Mouse (Mus musculus): ENCODE data around the gene Epo. TPM values are rescaled to one million over a fixed set of nuclear protein-coding genes. Genes with fewer than 3 reads are reported as not detected.

The Epo gene
- polyA plus RNA-seq, 1 experiment from 2014 or later, result not detected

- 0 out of 2 replicates have a peak, but pooled peaks cover 7% of the 10 kb centered on the region for H3K4me1 ChIP-seq
- H3K36me3 ChIP-seq, result no peaks in the 10 kb centered on the region
- H3K4me2 ChIP-seq (replicated peaks), result no peak overlapping the region
- no peak overlapping the region for H3K27ac ChIP-seq (replicated peaks)
- no peak for ATAC-seq (ENCODE audit: insufficient number of reproducible peaks, low FRiP score, low TSS enrichment, low read depth)
- no peak overlapping the region for H3K4me3 ChIP-seq (replicated peaks)
- no peak overlapping the region for H3K9ac ChIP-seq
- no peaks in the 10 kb centered on the region for H3K9me3 ChIP-seq (replicated peaks)
- 64% methylated on average over 6 of the region's 6 CpGs for WGBS
- H3K27me3 ChIP-seq, result no peaks in the 10 kb centered on the region
Observed at GRCm38 (mm10) chr5:137565744-137566143, 32.7 kb upstream of the Epo start.

GRCm38 (mm10) chr5:137562965-137563364 lies 29.9 kb upstream of the Epo start:
- Histone ChIP-seq H3K9me3 (replicated peaks) (no peaks in the 10 kb centered on the region), H3K36me3 (no peaks in the 10 kb centered on the region), H3K9ac (no peak overlapping the region), H3K27me3 (no peaks in the 10 kb centered on the region), H3K4me2 (replicated peaks) (no peak overlapping the region), H3K4me3 (replicated peaks) (no peak overlapping the region), H3K27ac (replicated peaks) (no peak overlapping the region), H3K4me1 (no peaks in the 10 kb centered on the region)
- 65% methylated on average over 10 of the region's 10 CpGs for WGBS
- no peak for ATAC-seq (ENCODE audit: insufficient number of reproducible peaks, low FRiP score, low TSS enrichment, low read depth)

- Histone ChIP-seq H3K4me1 (no peaks in the 10 kb centered on the region), H3K9ac (no peak overlapping the region), H3K27me3 (no peaks in the 10 kb centered on the region), H3K27ac (replicated peaks) (no peak overlapping the region), H3K9me3 (replicated peaks) (no peaks in the 10 kb centered on the region), H3K4me2 (replicated peaks) (no peak overlapping the region), H3K36me3 (no peaks in the 10 kb centered on the region), H3K4me3 (replicated peaks) (no peak overlapping the region)
- 70% methylated on average over 6 of the region's 6 CpGs for WGBS
- ATAC-seq (ENCODE audit: insufficient number of reproducible peaks, low FRiP score, low TSS enrichment, low read depth), result no peak
Observed at GRCm38 (mm10) chr5:137561556-137561955, 28.5 kb upstream of the Epo start.

- Histone ChIP-seq H3K36me3 (no peaks in the 10 kb centered on the region), H3K4me2 (replicated peaks) (peak overlapping the region; percentile 47; the same call in 1 of the 2 replicates), H3K9me3 (replicated peaks) (no peaks in the 10 kb centered on the region), H3K4me1 (peaks cover 7% of the 10 kb centered on the region), H3K27ac (replicated peaks) (no peak overlapping the region), H3K27me3 (peaks cover 20% of the 10 kb centered on the region), H3K4me3 (replicated peaks) (no peak overlapping the region), H3K9ac (no peak overlapping the region)
- 47% methylated on average over 11 of the region's 11 CpGs for WGBS
- ATAC-seq (ENCODE audit: insufficient number of reproducible peaks, low FRiP score, low TSS enrichment, low read depth), result no peak
Observed at GRCm38 (mm10) chr5:137553898-137554297, 20.9 kb upstream of the Epo start.

- peak; percentile 72 for ATAC-seq (ENCODE audit: insufficient number of reproducible peaks, low FRiP score, low TSS enrichment, low read depth)
- H3K27me3 ChIP-seq, result peaks cover 20% of the 10 kb centered on the region
- H3K4me2 ChIP-seq (replicated peaks), result peak within 1 kb of the TSS; percentile 47
- H3K9ac ChIP-seq, result no peak within 1 kb of the TSS
- no peak within 1 kb of the TSS for H3K27ac ChIP-seq (replicated peaks)
- peaks cover 7% of the 10 kb centered on the region for H3K4me1 ChIP-seq
- H3K4me3 ChIP-seq (replicated peaks), result peak within 1 kb of the TSS; percentile 21
- no peaks in the 10 kb centered on the region for H3K9me3 ChIP-seq (replicated peaks)
- WGBS, result 2% methylated on average over 37 of the region's 37 CpGs
- no peaks in the 10 kb centered on the region for H3K36me3 ChIP-seq
Observed at GRCm38 (mm10) chr5:137553411-137553837, 20.4 kb upstream of the Epo start, which contains the start of gene Actl6b. TSS of gene Actl6b (plus strand) at chr5:137553517.

GRCm38 (mm10) chr5:137553000-137553399 lies 20.0 kb upstream of the Epo start:
- WGBS, result 28% methylated on average over 6 of the region's 6 CpGs
- Histone ChIP-seq H3K4me1 (peaks cover 7% of the 10 kb centered on the region), H3K9me3 (replicated peaks) (no peaks in the 10 kb centered on the region), H3K27ac (replicated peaks) (no peak overlapping the region), H3K36me3 (no peaks in the 10 kb centered on the region), H3K27me3 (peaks cover 20% of the 10 kb centered on the region), H3K9ac (no peak overlapping the region), H3K4me2 (replicated peaks) (peak overlapping the region; percentile 47), H3K4me3 (replicated peaks) (peak overlapping the region; percentile 21)
- ATAC-seq (ENCODE audit: insufficient number of reproducible peaks, low FRiP score, low TSS enrichment, low read depth), result no peak

- Histone ChIP-seq H3K4me2 (replicated peaks) (no peak overlapping the region), H3K9me3 (replicated peaks) (no peaks in the 10 kb centered on the region), H3K27ac (replicated peaks) (no peak overlapping the region), H3K4me3 (replicated peaks) (no peak overlapping the region), H3K9ac (no peak overlapping the region), H3K36me3 (no peaks in the 10 kb centered on the region), H3K27me3 (peaks cover 20% of the 10 kb centered on the region), H3K4me1 (peaks cover 7% of the 10 kb centered on the region)
- 69% methylated on average over 5 of the region's 5 CpGs for WGBS
- no peak for ATAC-seq (ENCODE audit: insufficient number of reproducible peaks, low FRiP score, low TSS enrichment, low read depth)
Observed at GRCm38 (mm10) chr5:137551119-137551518, 18.1 kb upstream of the Epo start.

- 79% methylated on average over 2 of the region's 2 CpGs for WGBS
- Histone ChIP-seq H3K4me3 (replicated peaks) (no peak overlapping the region), H3K36me3 (no peaks in the 10 kb centered on the region), H3K9ac (no peak overlapping the region), H3K4me1 (peaks cover 7% of the 10 kb centered on the region), H3K4me2 (replicated peaks) (no peak overlapping the region), H3K27ac (replicated peaks) (no peak overlapping the region), H3K9me3 (replicated peaks) (no peaks in the 10 kb centered on the region), H3K27me3 (peaks cover 18% of the 10 kb centered on the region)
- ATAC-seq (ENCODE audit: insufficient number of reproducible peaks, low FRiP score, low TSS enrichment, low read depth), result no peak
Observed at GRCm38 (mm10) chr5:137549840-137550239, 16.8 kb upstream of the Epo start.

- Histone ChIP-seq H3K9me3 (replicated peaks) (no peaks in the 10 kb centered on the region), H3K27ac (replicated peaks) (no peak overlapping the region), H3K4me3 (replicated peaks) (no peak overlapping the region), H3K9ac (no peak overlapping the region), H3K4me2 (replicated peaks) (no peak overlapping the region), H3K27me3 (no peaks in the 10 kb centered on the region), H3K4me1 (no peaks in the 10 kb centered on the region), H3K36me3 (no peaks in the 10 kb centered on the region)
- no peak for ATAC-seq (ENCODE audit: insufficient number of reproducible peaks, low FRiP score, low TSS enrichment, low read depth)
- 77% methylated on average over 4 of the region's 4 CpGs for WGBS
Observed at GRCm38 (mm10) chr5:137545596-137545995, 12.6 kb upstream of the Epo start.

- Histone ChIP-seq H3K4me2 (replicated peaks) (no peak overlapping the region), H3K27me3 (no peaks in the 10 kb centered on the region), H3K9me3 (replicated peaks) (no peaks in the 10 kb centered on the region), H3K9ac (no peak overlapping the region), H3K27ac (replicated peaks) (no peak overlapping the region), H3K36me3 (no peaks in the 10 kb centered on the region), H3K4me1 (no peaks in the 10 kb centered on the region), H3K4me3 (replicated peaks) (no peak overlapping the region)
- ATAC-seq (ENCODE audit: insufficient number of reproducible peaks, low FRiP score, low TSS enrichment, low read depth), result no peak
- 68% methylated on average over 6 of the region's 6 CpGs for WGBS
Observed at GRCm38 (mm10) chr5:137544926-137545325, 11.9 kb upstream of the Epo start.

GRCm38 (mm10) chr5:137541768-137542540 lies 8.9 kb upstream of the Epo start:
- WGBS, result 66% methylated on average over 5 of the region's 5 CpGs
- no peaks in the 10 kb centered on the region for H3K27me3 ChIP-seq
- H3K9ac ChIP-seq, result no peak overlapping the region
- no peak overlapping the region for H3K4me2 ChIP-seq (replicated peaks)
- H3K4me3 ChIP-seq (replicated peaks), result no peak overlapping the region
- no peak for ATAC-seq (ENCODE audit: insufficient number of reproducible peaks, low FRiP score, low TSS enrichment, low read depth)
- no peaks in the 10 kb centered on the region for H3K9me3 ChIP-seq (replicated peaks)
- no peaks in the 10 kb centered on the region for H3K36me3 ChIP-seq
- H3K27ac ChIP-seq (replicated peaks), result no peak overlapping the region
- no peaks in the 10 kb centered on the region for H3K4me1 ChIP-seq

GRCm38 (mm10) chr5:137540991-137541390 lies 7.9 kb upstream of the Epo start:
- H3K4me1 ChIP-seq, result no peaks in the 10 kb centered on the region
- 71% methylated on average over 6 of the region's 6 CpGs for WGBS
- H3K4me3 ChIP-seq (replicated peaks), result no peak overlapping the region
- no peak overlapping the region for H3K27ac ChIP-seq (replicated peaks)
- H3K27me3 ChIP-seq, result no peaks in the 10 kb centered on the region
- no peaks in the 10 kb centered on the region for H3K9me3 ChIP-seq (replicated peaks)
- H3K36me3 ChIP-seq, result no peaks in the 10 kb centered on the region
- H3K4me2 ChIP-seq (replicated peaks), result no peak overlapping the region
- no peak overlapping the region for H3K9ac ChIP-seq
- no peak for ATAC-seq (ENCODE audit: insufficient number of reproducible peaks, low FRiP score, low TSS enrichment, low read depth)

All from embryonic facial prominence, embryonic 15.5 days (tissue).